Mouse (Mus musculus): ENCODE results near the gene Olfr464.
"Not testable (repeated sequence)": the region's sequence is repeated elsewhere in the genome, so short reads cannot be mapped to it uniquely, and the experiment has no call there.

Gene Olfr464

GRCm38 (mm10) chr11:87875436-87875835 is 45.3 kb downstream of the Olfr464 start, which contains the start of gene Epx:
Gene Epx, minus strand, starts transcription at chr11:87875536.
- in situ Hi-C loops (cut with MboI; ENCODE audit: low pct_unique_long_range_greater_than_20kb in 1 of 2, low sequenced_read_pairs in 2 of 2, unreplicated experiment in 1 of 2), result no loop called here

- in situ Hi-C loops (cut with MboI; ENCODE audit: low pct_unique_long_range_greater_than_20kb in 1 of 2, low sequenced_read_pairs in 2 of 2, unreplicated experiment in 1 of 2), result no loop called here
Observed at GRCm38 (mm10) chr11:87871766-87872165, 49.0 kb downstream of the Olfr464 start.

DNA sequence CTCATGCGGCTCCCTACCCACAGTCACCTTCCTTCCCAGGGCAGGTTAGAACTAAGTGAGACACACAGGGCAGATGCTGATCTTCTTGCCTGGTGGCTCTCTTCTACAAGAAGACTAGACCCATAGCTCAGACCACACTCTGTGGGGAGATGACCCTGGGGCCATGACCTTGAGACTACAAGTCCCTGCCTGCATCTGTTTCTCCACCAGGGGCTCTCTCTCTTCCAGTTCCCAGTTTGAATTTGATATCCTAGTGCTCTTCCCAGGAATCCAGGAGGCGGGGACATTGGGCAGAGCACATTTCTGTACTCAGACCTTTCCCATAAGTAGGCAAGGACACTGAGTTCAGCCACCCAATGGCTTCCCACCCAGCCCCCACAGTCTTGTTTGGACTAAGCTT is 50.7 kb downstream of the Olfr464 start:
- in situ Hi-C loops (cut with MboI; ENCODE audit: low pct_unique_long_range_greater_than_20kb in 1 of 2, low sequenced_read_pairs in 2 of 2, unreplicated experiment in 1 of 2), result no loop called here

DNA sequence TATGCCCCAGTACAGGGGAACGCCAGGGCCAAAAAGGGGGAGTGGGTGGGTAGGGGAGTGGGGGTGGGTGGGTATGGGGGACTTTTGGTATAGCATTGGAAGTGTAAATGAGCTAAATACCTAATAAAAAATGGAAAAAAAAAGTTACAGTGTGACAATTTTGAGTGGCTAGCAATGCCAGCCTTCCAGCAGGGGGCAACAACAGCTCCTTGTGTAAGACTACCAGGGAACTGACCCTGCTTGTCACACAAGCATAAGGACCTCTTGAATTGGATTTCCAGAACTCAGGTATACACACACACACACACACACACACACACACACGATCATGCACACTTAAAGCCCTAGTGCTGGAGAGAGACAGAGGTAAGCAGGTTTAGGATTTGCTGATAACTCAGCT is 53.9 kb downstream of the Olfr464 start:
- in situ Hi-C loops (cut with MboI; ENCODE audit: low pct_unique_long_range_greater_than_20kb in 1 of 2, low sequenced_read_pairs in 2 of 2, unreplicated experiment in 1 of 2), result not testable (repeated sequence)

All from mouse embryonic stem cell (cell line).